Mouse (Mus musculus): ENCODE results near the gene Nr1h3.
A peak's percentile ranks its signal among the peaks of the same experiment; 100 is the strongest.
"Not testable (repeated sequence)": the region's sequence is repeated elsewhere in the genome, so short reads cannot be mapped to it uniquely, and the experiment has no call there.

The Nr1h3 gene

GRCm38 (mm10) chr2:91202222-91202971 lies at the start of gene Nr1h3, which contains the start of gene Acp2:
TSS of gene Nr1h3 (minus strand) at chr2:91202834.
TSS of gene Acp2 (plus strand) at chr2:91202885.
- DNase-seq, result peak; percentile 90 to 94

GRCm38 (mm10) chr2:91252001-91252400 lies 49.4 kb upstream of the Nr1h3 start:
- no peak for DNase-seq

GRCm38 (mm10) chr2:91248366-91248765 lies 45.7 kb upstream of the Nr1h3 start:
- no peak for DNase-seq

- DNase-seq, result no peak
Measured at GRCm38 (mm10) chr2:91244557-91245228, 42.1 kb upstream of the Nr1h3 start.

GRCm38 (mm10) chr2:91243416-91243815 lies 40.8 kb upstream of the Nr1h3 start:
- DNase-seq, result no peak

- DNase-seq, result no peak
Measured at GRCm38 (mm10) chr2:91242547-91242946, 39.9 kb upstream of the Nr1h3 start.

- not testable (repeated sequence) for DNase-seq
Measured at GRCm38 (mm10) chr2:91237511-91238080, 35.0 kb upstream of the Nr1h3 start.

- DNase-seq, result peak; percentile 95 to 98
Measured at GRCm38 (mm10) chr2:91236601-91237510, 34.2 kb upstream of the Nr1h3 start, which contains the start of gene Ddb2. TSS of gene Ddb2 (minus strand) at chr2:91236982.

GRCm38 (mm10) chr2:91229735-91230134 lies 27.1 kb upstream of the Nr1h3 start:
- no peak for DNase-seq

- no peak for DNase-seq
Measured at GRCm38 (mm10) chr2:91223614-91224013, 21.0 kb upstream of the Nr1h3 start.

GRCm38 (mm10) chr2:91220501-91220900 lies 17.9 kb upstream of the Nr1h3 start:
- no peak for DNase-seq

- no peak for DNase-seq
Measured at GRCm38 (mm10) chr2:91217032-91217431, 14.4 kb upstream of the Nr1h3 start.

- no peak for DNase-seq
Measured at GRCm38 (mm10) chr2:91213311-91213710, 10.7 kb upstream of the Nr1h3 start.

- no peak for DNase-seq
Measured at GRCm38 (mm10) chr2:91206254-91206775, 3.7 kb upstream of the Nr1h3 start.

GRCm38 (mm10) chr2:91202972-91203656 lies 480 bp upstream of the Nr1h3 start:
- no peak for DNase-seq

GRCm38 (mm10) chr2:91198888-91199287 lies 3.7 kb downstream of the Nr1h3 start:
- DNase-seq, result no peak

GRCm38 (mm10) chr2:91196577-91197001 lies 6.0 kb downstream of the Nr1h3 start:
- peak; percentile 47 to 66 for DNase-seq

- peak; percentile 93 to 96 for DNase-seq
Measured at GRCm38 (mm10) chr2:91194624-91195332, 7.9 kb downstream of the Nr1h3 start.

- DNase-seq, result peak in 1 of 2 experiments; percentile 35
Measured at GRCm38 (mm10) chr2:91190501-91190900, 12.1 kb downstream of the Nr1h3 start.

- peak in 1 of 2 experiments; percentile 2 for DNase-seq
Measured at GRCm38 (mm10) chr2:91187431-91187830, 15.2 kb downstream of the Nr1h3 start.

- DNase-seq, result no peak
Measured at GRCm38 (mm10) chr2:91186208-91186607, 16.4 kb downstream of the Nr1h3 start.
